Mouse (Mus musculus): ENCODE measurements around the gene Rnpep.

GRCm38 (mm10) chr1:135224981-135225604 lies 58.8 kb downstream of the Rnpep start:
- no peak for TF ChIP-seq CTCF (IDR thresholded peaks at IDR 0.05; ENCODE audit: control insufficient read depth, insufficient read depth, insufficient replicate concordance, low read depth, low read length)
- TF ChIP-seq POLR2A (IDR thresholded peaks at IDR 0.05; ENCODE audit: control insufficient read depth, low read depth, low read length) = no peak

All from testis, adult 2 months (tissue).